Mouse (Mus musculus) lung, postnatal 0 days (tissue): ENCODE measurements at regions not wholly inside any gene's neighbourhood (a gene's known extent, or its start where the extent isn't known, plus 50 kb on each side); places are given as distances from the start of the nearest gene placed in this dataset.

Source experiments
- CTCF ChIP-seq: IDR thresholded peaks from 2 replicates; pipeline ENCODE4 v1.5.1; 2016; ENCODE audit warnings: antibody characterized with exemption, mild to moderate bottlenecking
- EP300 ChIP-seq: IDR thresholded peaks from 2 replicates; pipeline ENCODE4 v1.6.1; 2016; ENCODE audit warnings: antibody characterized with exemption, mild to moderate bottlenecking, control low read depth

DNA sequence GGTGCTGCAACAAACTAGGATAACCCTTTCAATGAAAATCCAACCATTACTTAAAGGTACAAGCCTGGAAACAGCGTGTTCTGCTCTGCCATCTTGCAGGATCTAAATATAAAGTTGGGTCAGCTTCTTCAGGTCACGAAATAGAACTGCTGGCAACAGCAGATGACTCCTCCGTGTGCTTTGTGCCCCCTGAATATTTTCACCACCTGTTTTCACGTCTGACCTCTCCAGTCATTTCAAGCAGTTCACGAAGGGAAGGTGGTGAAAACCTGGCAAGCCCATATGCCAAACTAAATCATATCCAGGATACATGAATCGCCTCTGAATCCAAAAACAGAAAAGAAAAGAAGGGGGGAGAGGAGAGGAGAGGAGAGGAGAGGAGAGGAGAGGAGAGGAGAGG lies 133.3 kb downstream of the 1190002N15Rik start:
- TF ChIP-seq CTCF: no peak
- TF ChIP-seq EP300: no peak
